Mouse (Mus musculus) kidney, embryonic 15.5 days (tissue): ENCODE data around the gene Prtn3. TPM values are rescaled to one million over a fixed set of nuclear protein-coding genes. Genes with fewer than 3 reads are reported as not detected.

ENCODE experiments used
- ATAC-seq: fragments of 200-750 bp; cut with Nextera tagmentation; replicated peaks from 2 replicates; pipeline ENCODE4 v1.8.0; 2017; ENCODE audit warnings: moderate TSS enrichment; ENCODE audit not compliant: low FRiP score
- H3K27ac ChIP-seq: fragments of 300-500 bp; sonication (generic); 2 replicates; pipeline ENCODE4 v1.5.1; 2015; ENCODE audit warnings: mild to moderate bottlenecking, inconsistent platforms
- H3K27me3 ChIP-seq: fragments of 300-500 bp; sonication (generic); 2 replicates; pipeline ENCODE4 v1.6.1; 2015; ENCODE audit warnings: inconsistent platforms
- H3K36me3 ChIP-seq: fragments of 300-500 bp; sonication (generic); 2 replicates; pipeline ENCODE4 v1.6.1; 2015; ENCODE audit warnings: inconsistent platforms
- H3K4me1 ChIP-seq: fragments of 300-500 bp; sonication (generic); 2 replicates; pipeline ENCODE4 v1.6.1; 2015; ENCODE audit warnings: inconsistent platforms
- H3K4me2 ChIP-seq: fragments of 300-500 bp; sonication (generic); 2 replicates; pipeline ENCODE4 v1.6.1; 2015; ENCODE audit warnings: moderate library complexity, mild to moderate bottlenecking, inconsistent platforms
- H3K4me3 ChIP-seq: fragments of 300-500 bp; sonication (generic); replicated peaks from 2 replicates; pipeline ENCODE4 v1.5.1; 2015; ENCODE audit warnings: mild to moderate bottlenecking, inconsistent platforms
- H3K9ac ChIP-seq: fragments of 300-500 bp; sonication (generic); 2 replicates; pipeline ENCODE4 v1.6.1; 2015; ENCODE audit warnings: mild to moderate bottlenecking, inconsistent platforms
- H3K9me3 ChIP-seq: fragments of 300-500 bp; sonication (generic); replicated peaks from 2 replicates; pipeline ENCODE4 v1.6.1; 2016; ENCODE audit warnings: inconsistent platforms
- WGBS: fragments of 180-500 bp; shearing (Covaris S2); methylation state at CpG from one replicate; pipeline ENCODE4 v1.1.7; 2015; ENCODE audit warnings: mixed read lengths; 5-methylcytosine and 5-hydroxymethylcytosine counted together
- polyA plus RNA-seq: library from polyadenylated mRNA; unstranded; fragments of >200 nt; fragmentation: Nextera tagmentation; extraction: Ambion mirVana; gene quantifications from 2 replicates; pipeline ENCODE4 v1.2.1, GENCODE M21; 2015

The Prtn3 gene
- polyA plus RNA-seq = 7.4 and 8.3 TPM in 2 replicates

GRCm38 (mm10) chr10:79874290-79874862, at the start of gene Prtn3, which contains the start of gene Plppr3:
Prtn3 (plus strand) TSS chr10:79874476.
Plppr3 (minus strand) TSS chr10:79874634.
- peaks cover 37% of the 10 kb centered on the region for H3K4me1 ChIP-seq
- peak within 1 kb of the TSS; percentile 83 for H3K27ac ChIP-seq
- under 1% methylated on average over 52 of the region's 57 CpGs for WGBS
- peak; percentile 85 for ATAC-seq
- no peaks in the 10 kb centered on the region for H3K27me3 ChIP-seq
- peak within 1 kb of the TSS; percentile 96 for H3K4me2 ChIP-seq
- H3K9me3 ChIP-seq = no peaks in the 10 kb centered on the region
- H3K9ac ChIP-seq = peak within 1 kb of the TSS; percentile 82
- H3K4me3 ChIP-seq = peak within 1 kb of the TSS; percentile 77
- peaks cover 22% of the 10 kb centered on the region for H3K36me3 ChIP-seq

GRCm38 (mm10) chr10:79831583-79831982, 42.7 kb upstream of the Prtn3 start:
- 73% methylated on average over 3 of the region's 3 CpGs for WGBS
- Histone ChIP-seq H3K9me3 (no peaks in the 10 kb centered on the region), H3K9ac (no peak overlapping the region), H3K27ac (no peak overlapping the region), H3K4me3 (no peak overlapping the region), H3K27me3 (no peaks in the 10 kb centered on the region), H3K36me3 (no peaks in the 10 kb centered on the region), H3K4me1 (peaks cover 7% of the 10 kb centered on the region), H3K4me2 (no peak overlapping the region)
- no peak for ATAC-seq

GRCm38 (mm10) chr10:79832026-79832785, 42.1 kb upstream of the Prtn3 start:
- H3K4me1 ChIP-seq = peaks cover 7% of the 10 kb centered on the region
- no peak overlapping the region for H3K4me3 ChIP-seq
- no peaks in the 10 kb centered on the region for H3K9me3 ChIP-seq
- no peak overlapping the region for H3K27ac ChIP-seq
- no peaks in the 10 kb centered on the region for H3K27me3 ChIP-seq
- 69% methylated on average over 7 of the region's 7 CpGs for WGBS
- H3K4me2 ChIP-seq = no peak overlapping the region
- no peaks in the 10 kb centered on the region for H3K36me3 ChIP-seq
- H3K9ac ChIP-seq = no peak overlapping the region
- no peak for ATAC-seq

GRCm38 (mm10) chr10:79832786-79833181, 41.5 kb upstream of the Prtn3 start:
- Histone ChIP-seq H3K4me3 (no peak overlapping the region), H3K4me2 (no peak overlapping the region), H3K27ac (no peak overlapping the region), H3K36me3 (no peaks in the 10 kb centered on the region), H3K4me1 (peaks cover 7% of the 10 kb centered on the region), H3K9ac (no peak overlapping the region), H3K27me3 (no peaks in the 10 kb centered on the region), H3K9me3 (no peaks in the 10 kb centered on the region)
- WGBS = 78% methylated on average over 9 of the region's 9 CpGs
- ATAC-seq = no peak

GRCm38 (mm10) chr10:79834769-79835398, 39.4 kb upstream of the Prtn3 start:
- WGBS = 23% methylated on average over 9 of the region's 9 CpGs
- peak; percentile 69 for ATAC-seq
- no peaks in the 10 kb centered on the region for H3K36me3 ChIP-seq
- no peaks in the 10 kb centered on the region for H3K27me3 ChIP-seq
- H3K4me1 ChIP-seq = peaks cover 11% of the 10 kb centered on the region
- H3K4me2 ChIP-seq = no peak overlapping the region
- H3K27ac ChIP-seq = 0 out of 2 replicates have a peak overlapping the region, but pooled peaks have one; percentile 20
- H3K9ac ChIP-seq = no peak overlapping the region
- H3K9me3 ChIP-seq = no peaks in the 10 kb centered on the region
- H3K4me3 ChIP-seq = no peak overlapping the region

- H3K27ac ChIP-seq = no peak overlapping the region
- no peaks in the 10 kb centered on the region for H3K27me3 ChIP-seq
- H3K9me3 ChIP-seq = no peaks in the 10 kb centered on the region
- H3K4me3 ChIP-seq = no peak overlapping the region
- no peaks in the 10 kb centered on the region for H3K36me3 ChIP-seq
- no peak for ATAC-seq
- H3K9ac ChIP-seq = no peak overlapping the region
- H3K4me2 ChIP-seq = no peak overlapping the region
- peaks cover 30% of the 10 kb centered on the region for H3K4me1 ChIP-seq
- WGBS = 98% methylated on average over 3 of the region's 3 CpGs
These were observed 37.4 kb upstream of the Prtn3 start for GRCm38 (mm10) chr10:79836918-79837317.

- ATAC-seq = no peak
- no peaks in the 10 kb centered on the region for H3K27me3 ChIP-seq
- H3K9me3 ChIP-seq = no peaks in the 10 kb centered on the region
- H3K4me2 ChIP-seq = no peak overlapping the region
- H3K27ac ChIP-seq = peak overlapping the region; percentile 10; the same call in 1 of the 2 replicates
- H3K4me1 ChIP-seq = peaks cover 42% of the 10 kb centered on the region
- H3K4me3 ChIP-seq = no peak overlapping the region
- no peak overlapping the region for H3K9ac ChIP-seq
- H3K36me3 ChIP-seq = no peaks in the 10 kb centered on the region
- WGBS = 68% methylated on average over 2 of the region's 2 CpGs
These were observed 36.1 kb upstream of the Prtn3 start for GRCm38 (mm10) chr10:79838151-79838550.

- H3K9me3 ChIP-seq = no peaks in the 10 kb centered on the region
- no peak for ATAC-seq
- H3K9ac ChIP-seq = peak overlapping the region; percentile 42; the same call in 1 of the 2 replicates
- H3K27ac ChIP-seq = peak overlapping the region; percentile 96
- H3K27me3 ChIP-seq = no peaks in the 10 kb centered on the region
- H3K4me2 ChIP-seq = peak overlapping the region; percentile 65
- H3K4me3 ChIP-seq = peak overlapping the region; percentile 43
- H3K4me1 ChIP-seq = peaks cover 54% of the 10 kb centered on the region
- H3K36me3 ChIP-seq = no peaks in the 10 kb centered on the region
- 91% methylated on average over 3 of the region's 3 CpGs for WGBS
These were observed 34.2 kb upstream of the Prtn3 start for GRCm38 (mm10) chr10:79840091-79840490.

- no peaks in the 10 kb centered on the region for H3K9me3 ChIP-seq
- H3K4me3 ChIP-seq = peak overlapping the region; percentile 43
- under 1% methylated on average over 24 of the region's 24 CpGs for WGBS
- no peaks in the 10 kb centered on the region for H3K27me3 ChIP-seq
- ATAC-seq = peak; percentile 94
- no peaks in the 10 kb centered on the region for H3K36me3 ChIP-seq
- peak overlapping the region; percentile 42 for H3K9ac ChIP-seq
- peak overlapping the region; percentile 96 for H3K27ac ChIP-seq
- H3K4me1 ChIP-seq = peaks cover 57% of the 10 kb centered on the region
- peak overlapping the region; percentile 65 for H3K4me2 ChIP-seq
These were observed 33.4 kb upstream of the Prtn3 start for GRCm38 (mm10) chr10:79840644-79841551.

- Histone ChIP-seq H3K27me3 (no peaks in the 10 kb centered on the region), H3K9me3 (no peaks in the 10 kb centered on the region), H3K36me3 (no peaks in the 10 kb centered on the region), H3K9ac (no peak overlapping the region), H3K27ac (peak overlapping the region; percentile 78), H3K4me1 (peaks cover 66% of the 10 kb centered on the region), H3K4me2 (no peak overlapping the region), H3K4me3 (no peak overlapping the region)
- no peak for ATAC-seq
- 71% methylated on average over 3 of the region's 3 CpGs for WGBS
These were observed 32.0 kb upstream of the Prtn3 start for GRCm38 (mm10) chr10:79842322-79842721.

- no peaks in the 10 kb centered on the region for H3K36me3 ChIP-seq
- 0 out of 2 replicates have a peak overlapping the region, but pooled peaks have one; percentile 10 for H3K4me2 ChIP-seq
- no peaks in the 10 kb centered on the region for H3K27me3 ChIP-seq
- no peak overlapping the region for H3K9ac ChIP-seq
- peak overlapping the region; percentile 78 for H3K27ac ChIP-seq
- peaks cover 74% of the 10 kb centered on the region for H3K4me1 ChIP-seq
- WGBS = 34% methylated on average over 6 of the region's 6 CpGs
- H3K9me3 ChIP-seq = no peaks in the 10 kb centered on the region
- ATAC-seq = no peak
- no peak overlapping the region for H3K4me3 ChIP-seq
These were observed 30.8 kb upstream of the Prtn3 start for GRCm38 (mm10) chr10:79843476-79843875.
